Mouse (Mus musculus) gastrocnemius, postnatal 36 days (tissue): ENCODE results near the gene Hoxa10. TPM values are rescaled to one million over a fixed set of nuclear protein-coding genes. Genes with fewer than 3 reads are reported as not detected.

Experiments
- microRNA-seq, 2 experiments: library from miRNA; unstranded; fragments of <30 nt; microRNA quantifications; one replicate each; pipeline ENCODE4 v1.2.0; 2021
- total RNA-seq, 2 experiments: library from RNA; stranded (reverse); gene quantifications; 2 replicates each; pipeline ENCODE4 v1.2.3; 2021

Hoxa10 gene
- total RNA-seq, 2 experiments from 2014 or later: 13.6 to 16.9 TPM

Small RNA genes within 50 kb of the gene (microRNA-seq; reads per million reads assigned to microRNA genes)
- gene Mir196b: 9,027 to 9,576 reads per million in 2 experiments

Other genes starting within 250 kb of the Hoxa10 start
- 1 to 10 TPM; 2.1 to 3.6 TPM for gene Skap2, start 228.3 kb downstream of the Hoxa10 start, total RNA-seq
- under 1 TPM; 0.13 to 0.15 TPM for gene Hoxa1, start 82.5 kb downstream of the Hoxa10 start, total RNA-seq
- under 1 TPM in 1 of 2 experiments, not detected in 1; 0.22 TPM for gene Hoxa2, start 76.0 kb downstream of the Hoxa10 start, total RNA-seq
- gene 5730596B20Rik, start 63.4 kb downstream of the Hoxa10 start, total RNA-seq: not detected
- 1 to 10 TPM; 2.0 TPM for gene Hoxa4, start 49.1 kb downstream of the Hoxa10 start, total RNA-seq
- 1 to 10 TPM; 1.6 to 2.0 TPM for gene Hoxa5, start 36.3 kb downstream of the Hoxa10 start, total RNA-seq
- gene Hoxa6, start 32.1 kb downstream of the Hoxa10 start, total RNA-seq: 1 to 10 TPM; 1.3 to 1.8 TPM
- gene Hoxa3, start 27.5 kb downstream of the Hoxa10 start, total RNA-seq: 1 to 10 TPM; 1.9 to 2.2 TPM
- under 1 TPM in 1 of 2 experiments, not detected in 1; 0.71 TPM for gene Gm28308, start 27.5 kb downstream of the Hoxa10 start, total RNA-seq
- gene Hoxa7, start 19.0 kb downstream of the Hoxa10 start, total RNA-seq: 1 to 10 TPM; 3.7 to 4.0 TPM
- 1 to 10 TPM; 3.9 to 6.8 TPM for gene Hoxa9, start 9.8 kb downstream of the Hoxa10 start, total RNA-seq
- 1 to 10 TPM; 2.0 to 2.7 TPM for gene Hoxa11, start 5.0 kb upstream of the Hoxa10 start, total RNA-seq
- 1 to 10 TPM; 2.4 to 3.6 TPM for gene Hoxa13, start 20.0 kb upstream of the Hoxa10 start, total RNA-seq
- not detected for gene Evx1, start 72.6 kb upstream of the Hoxa10 start, total RNA-seq